Mouse (Mus musculus) MEL (cell line): Measurements from ENCODE around the gene Cdyl.

Experiments
- CTCF ChIP-seq, 3 experiments: IDR thresholded peaks in 2 of 3; conservative IDR thresholded peaks in 1 of 3; 2 replicates each; pipeline ENCODE4 v1.5.1; 2011 to 2012; ENCODE audit warnings: low read length in 3 of 3, low read depth in 2 of 3, mild to moderate bottlenecking in 2 of 3, improper control_type of control experiment in 1 of 3, inconsistent platforms in 1 of 3, mixed read lengths in 1 of 3, moderate library complexity in 1 of 3; ENCODE audit not compliant: control insufficient read depth in 1 of 3, insufficient read depth in 1 of 3, poor library complexity in 1 of 3, severe bottlenecking in 1 of 3
- EP300 ChIP-seq, 2 experiments: IDR thresholded peaks; 2 replicates each; pipeline ENCODE4 v1.6.1; 2011; ENCODE audit warnings: improper control_type of control experiment in 2 of 2, low read length in 2 of 2, low read depth in 1 of 2, mild to moderate bottlenecking in 1 of 2
- JUND ChIP-seq: IDR thresholded peaks from 2 replicates; pipeline ENCODE4 v1.6.1; 2011; ENCODE audit warnings: low read depth, mild to moderate bottlenecking, improper control_type of control experiment, low read length
- MAFK ChIP-seq: IDR thresholded peaks from 2 replicates; pipeline ENCODE4 v1.6.1; 2011; ENCODE audit warnings: low read depth, mild to moderate bottlenecking, low read length, improper control_type of control experiment, borderline replicate concordance
- MXI1 ChIP-seq: IDR thresholded peaks from 2 replicates; pipeline ENCODE4 v1.6.1; 2011; ENCODE audit warnings: mild to moderate bottlenecking, low read depth, low read length, improper control_type of control experiment
- POLR2A ChIP-seq, 2 experiments: IDR thresholded peaks; 2 replicates each; pipeline ENCODE4 v1.6.1; 2011 to 2012; ENCODE audit warnings: low read length in 2 of 2, mild to moderate bottlenecking in 2 of 2, control low read depth in 1 of 2, improper control_type of control experiment in 1 of 2, low read depth in 1 of 2, moderate library complexity in 1 of 2; ENCODE audit not compliant: control insufficient read depth in 1 of 2, insufficient read depth in 1 of 2, poor library complexity in 1 of 2
- SMC3 ChIP-seq: IDR thresholded peaks from 2 replicates; pipeline ENCODE4 v1.6.1; 2011; ENCODE audit warnings: low read depth, low read length, improper control_type of control experiment
- UBTF ChIP-seq: IDR thresholded peaks from 2 replicates; pipeline ENCODE4 v1.6.1; 2012; ENCODE audit warnings: low read depth, mild to moderate bottlenecking, inconsistent platforms, low read length, improper control_type of control experiment, moderate library complexity, borderline replicate concordance; ENCODE audit not compliant: insufficient read depth

GRCm38 (mm10) chr13:35689560-35689959, 29.9 kb downstream of the Cdyl start:
- TF ChIP-seq MXI1, result no peak
- no peak for TF ChIP-seq EP300 (IDR thresholded peaks at IDR 0.05; ENCODE audit: low read depth in 1 of 2, low read length in 2 of 2)
- no peak for TF ChIP-seq MAFK
- TF ChIP-seq SMC3, result no peak
- no peak for TF ChIP-seq CTCF (IDR thresholded peaks at IDR 0.05 in 2 of 3, conservative IDR thresholded peaks at IDR 0.05 in 1 of 3; ENCODE audit: control insufficient read depth in 1 of 3, insufficient read depth in 1 of 3, low read depth in 2 of 3, low read length in 3 of 3, poor library complexity in 1 of 3, severe bottlenecking in 1 of 3)
- no peak for TF ChIP-seq JUND
- no peak for TF ChIP-seq POLR2A (IDR thresholded peaks at IDR 0.05; ENCODE audit: control insufficient read depth in 1 of 2, insufficient read depth in 1 of 2, low read depth in 1 of 2, low read length in 2 of 2, poor library complexity in 1 of 2)
- no peak for TF ChIP-seq UBTF
